Mouse (Mus musculus): Measurements from ENCODE around the gene Rnf151.

Rnf151 gene

GRCm38 (mm10) chr17:24717943-24718342, at the start of gene Rnf151, which contains the start of gene Rps2:
Rnf151 (minus strand) TSS chr17:24718063.
Rps2 (plus strand) TSS chr17:24718116.
- no peak for DNase-seq (ENCODE audit: low read depth, low spot score)

- peak; percentile 37 for DNase-seq (ENCODE audit: low read depth, low spot score)
These were observed 48.5 kb upstream of the Rnf151 start for GRCm38 (mm10) chr17:24766266-24766875.

- no peak for DNase-seq (ENCODE audit: low read depth, low spot score)
These were observed 47.4 kb upstream of the Rnf151 start for GRCm38 (mm10) chr17:24765016-24765905.

GRCm38 (mm10) chr17:24761121-24761520, 43.3 kb upstream of the Rnf151 start:
- no peak for DNase-seq (ENCODE audit: low read depth, low spot score)

- no peak for DNase-seq (ENCODE audit: low read depth, low spot score)
These were observed 39.5 kb upstream of the Rnf151 start for GRCm38 (mm10) chr17:24757394-24757793.

GRCm38 (mm10) chr17:24752415-24753394, 34.8 kb upstream of the Rnf151 start, which contains the start of gene Hs3st6:
Hs3st6 (plus strand) TSS chr17:24752988.
- DNase-seq (ENCODE audit: low read depth, low spot score) = peak; percentile 81

- DNase-seq (ENCODE audit: low read depth, low spot score) = no peak
These were observed 33.7 kb upstream of the Rnf151 start for GRCm38 (mm10) chr17:24751528-24751927.

GRCm38 (mm10) chr17:24746986-24747385, 29.1 kb upstream of the Rnf151 start:
- DNase-seq (ENCODE audit: low read depth, low spot score) = peak; percentile 54

GRCm38 (mm10) chr17:24745526-24746497, 27.9 kb upstream of the Rnf151 start:
- peak; percentile 89 for DNase-seq (ENCODE audit: low read depth, low spot score)

- no peak for DNase-seq (ENCODE audit: low read depth, low spot score)
These were observed 26.5 kb upstream of the Rnf151 start for GRCm38 (mm10) chr17:24744381-24744780.

- DNase-seq (ENCODE audit: low read depth, low spot score) = no peak
These were observed 26.0 kb upstream of the Rnf151 start for GRCm38 (mm10) chr17:24743896-24744295.

- DNase-seq (ENCODE audit: low read depth, low spot score) = no peak
These were observed 24.4 kb upstream of the Rnf151 start for GRCm38 (mm10) chr17:24742307-24742706.

GRCm38 (mm10) chr17:24739926-24740325, 22.1 kb upstream of the Rnf151 start:
- DNase-seq (ENCODE audit: low read depth, low spot score) = no peak

- no peak for DNase-seq (ENCODE audit: low read depth, low spot score)
These were observed 20.4 kb upstream of the Rnf151 start for GRCm38 (mm10) chr17:24738238-24738637.

GRCm38 (mm10) chr17:24737135-24737810, 19.4 kb upstream of the Rnf151 start:
- no peak for DNase-seq (ENCODE audit: low read depth, low spot score)

- DNase-seq (ENCODE audit: low read depth, low spot score) = peak; percentile 100
These were observed 18.6 kb upstream of the Rnf151 start, which contains the start of gene Msrb1 for GRCm38 (mm10) chr17:24736330-24737051. Msrb1 (plus strand) TSS chr17:24736642.

- no peak for DNase-seq (ENCODE audit: low read depth, low spot score)
These were observed 17.6 kb upstream of the Rnf151 start for GRCm38 (mm10) chr17:24735446-24735845.

- no peak for DNase-seq (ENCODE audit: low read depth, low spot score)
These were observed 16.6 kb upstream of the Rnf151 start for GRCm38 (mm10) chr17:24734513-24734912.
